9 mouse cellular contexts compared by ENCODE assay signal in the genomic region with DNA sequence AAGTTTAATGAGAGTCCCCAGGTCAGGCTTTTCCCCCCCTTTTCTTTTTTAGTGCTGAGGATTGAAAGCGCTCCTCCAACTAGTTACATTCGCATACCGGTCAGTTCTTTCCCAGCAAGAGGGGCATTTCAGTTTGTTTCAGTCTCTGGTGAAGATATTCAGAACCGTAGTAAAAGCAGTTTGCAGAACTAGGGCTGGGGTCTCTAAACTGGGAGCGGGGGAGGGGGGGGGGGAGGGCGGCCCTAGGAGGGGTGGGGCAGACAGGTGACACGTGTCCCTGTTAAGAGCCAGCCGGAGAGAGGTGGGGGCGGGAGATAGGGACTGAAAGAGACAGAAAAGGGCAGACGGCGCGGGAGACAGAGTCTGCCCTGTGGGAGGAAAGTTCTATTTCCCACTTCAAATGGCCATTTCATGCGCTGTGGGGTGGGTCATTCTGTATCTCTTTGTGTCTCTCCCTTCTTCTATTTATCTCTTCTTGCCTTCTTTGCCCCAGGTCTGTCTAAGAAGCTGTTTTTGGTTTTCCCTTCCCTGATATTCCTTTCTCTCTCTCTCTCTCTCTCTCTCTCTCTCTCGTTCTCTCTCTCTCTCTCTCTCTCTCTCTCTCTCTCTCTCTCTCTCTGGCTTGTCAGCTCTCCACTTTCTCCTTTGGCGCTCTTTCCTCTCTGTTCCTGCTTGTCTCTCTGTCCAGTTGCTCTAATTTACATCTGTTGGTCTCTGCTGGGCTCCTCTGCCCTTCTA. TPM values are rescaled to one million over a fixed set of nuclear protein-coding genes. Genes with fewer than 3 reads are reported as not detected.
DNase-seq lines count a peak whose midpoint lies in the region; ATAC-seq lines count a peak whose summit lies in the region.
"Had no signal": no experiment of that assay in that cellular context is flagged by ENCODE, and none has a peak within 500 bp of the region (broad histone marks: within the 10 kb centered on the region; RNA-seq: fewer than 3 reads in every experiment).

TSS of gene Slc38a5 (plus strand) at position 51 of the 738 bp plus-strand sequence.

- H3K9me3 ChIP-seq in kidney, embryonic 16.5 days (ENCODE audit: low read length) = no peaks in the 10 kb centered on the region
- H3K9me3 ChIP-seq in embryonic facial prominence, embryonic 10.5 days = 0 out of 2 replicates have a peak, but pooled peaks cover 3% of the 10 kb centered on the region

- H3K27me3 ChIP-seq in kidney, embryonic 16.5 days (ENCODE audit: insufficient read depth, low read length) = peaks cover 6% of the 10 kb centered on the region; the same call in 1 of the 2 replicates
- H3K27me3 ChIP-seq in embryonic facial prominence, embryonic 10.5 days (replicated peaks; ENCODE audit: low read depth, poor library complexity, severe bottlenecking) = peaks cover 35% of the 10 kb centered on the region

- H3K36me3 ChIP-seq in kidney, embryonic 16.5 days (ENCODE audit: insufficient read depth, low read length) = no peaks in the 10 kb centered on the region
- H3K36me3 ChIP-seq in embryonic facial prominence, embryonic 10.5 days (replicated peaks) = no peaks in the 10 kb centered on the region

- H3K4me2 ChIP-seq in kidney, embryonic 16.5 days (replicated peaks; ENCODE audit: low read depth, low read length) = peak within 1 kb of the TSS; percentile 40

- no peak within 1 kb of the TSS for H3K27ac ChIP-seq in kidney, embryonic 16.5 days (ENCODE audit: low read length)
- H3K27ac ChIP-seq in embryonic facial prominence, embryonic 10.5 days (replicated peaks) = no peak within 1 kb of the TSS

- H3K4me1 ChIP-seq in kidney, embryonic 16.5 days (ENCODE audit: insufficient read depth, low read length) = no peaks in the 10 kb centered on the region
- no peaks in the 10 kb centered on the region for H3K4me1 ChIP-seq in embryonic facial prominence, embryonic 10.5 days

- no peak for ATAC-seq in kidney, embryonic 16.5 days (ENCODE audit: low FRiP score, low TSS enrichment)
- ATAC-seq in megakaryocyte progenitor cell, adult 5-6 weeks (replicated peaks; ENCODE audit: poor library complexity) = peak; percentile 69
- ATAC-seq: Patski had no signal

- 19% methylated on average over 12 of the region's 15 CpGs for WGBS in kidney, embryonic 16.5 days
- 13% methylated on average over 12 of the region's 15 CpGs for WGBS in embryonic facial prominence, embryonic 10.5 days

- peak within 1 kb of the TSS; percentile 15 for H3K4me3 ChIP-seq in kidney, embryonic 16.5 days (ENCODE audit: low read length)
- peak within 1 kb of the TSS; percentile 36; the same call in 1 of the 2 replicates for H3K4me3 ChIP-seq in embryonic facial prominence, embryonic 10.5 days

- no peak within 1 kb of the TSS for H3K9ac ChIP-seq in kidney, embryonic 16.5 days (replicated peaks; ENCODE audit: low read length)

- DNase-seq in kidney, postnatal 36 days = no peak
- DNase-seq in embryonic facial prominence, embryonic 10.5 days (ENCODE audit: low spot score) = no peak
- no peak for DNase-seq in gonadal fat pad, adult 2 months (ENCODE audit: low read depth)
- DNase-seq in T-cell, adult 2 months (ENCODE audit: low spot score) = no peak
- DNase-seq in cerebellum, adult 9-11 months = no peak
- no peak for DNase-seq in thymus, postnatal 36 days

RNA-seq across cellular contexts. Expression of gene Slc38a5, which starts in this region (rescaled TPM):
- 1.8 and 4.1 TPM in 2 replicates for polyA plus RNA-seq in kidney, embryonic 16.5 days (2015; fragmentation: Nextera tagmentation; extraction: Ambion mirVana)
- 4.2 and 4.6 TPM in 2 replicates for polyA plus RNA-seq in embryonic facial prominence, embryonic 10.5 days (2016; fragmentation: Nextera tagmentation; extraction: Ambion mirVana)
- polyA plus RNA-seq in gonadal fat pad, adult 2 months (2012; rRNA removed) = 2,149 and 4,709 TPM in 2 replicates
- total RNA-seq in megakaryocyte progenitor cell, adult 5-6 weeks (2015) = 6.6 and 12.0 TPM in 2 replicates
- total RNA-seq in megakaryocyte progenitor cell, adult 5-6 weeks (2017) = 3.2 and 8.6 TPM in 2 replicates
- polyA plus RNA-seq: Patski had no signal

Comparison
In these comparisons a context has a peak if more than half of its experiments do, and no peak if none do; other contexts are left out.
1. RNA of gene Slc38a5 (polyA plus RNA-seq): 2,149 to 4,709 TPM in gonadal fat pad, adult 2 months; 4.2 to 4.6 TPM in embryonic facial prominence, embryonic 10.5 days and 1.8 to 4.1 TPM in kidney, embryonic 16.5 days; every median in the first group is over 100 times any median in the second.